Mouse (Mus musculus) olfactory bulb, adult 2 months (tissue): Measurements from ENCODE around the gene Elk3.

Experiments
- CTCF ChIP-seq: fragments of 200-500 bp; IDR thresholded peaks from 2 replicates; pipeline ENCODE4 v1.5.1; 2012; ENCODE audit warnings: low read depth, mild to moderate bottlenecking, low read length, moderate library complexity; ENCODE audit not compliant: insufficient read depth
- POLR2A ChIP-seq: fragments of 200-500 bp; IDR thresholded peaks from 2 replicates; pipeline ENCODE4 v1.6.1; 2012; ENCODE audit warnings: mild to moderate bottlenecking, low read depth, low read length, moderate library complexity; ENCODE audit not compliant: insufficient read depth

GRCm38 (mm10) chr10:93213339-93213738 is 97.6 kb downstream of the Elk3 start:
- no peak for TF ChIP-seq POLR2A
- TF ChIP-seq CTCF: no peak
